Mouse (Mus musculus): ENCODE results near the gene Wbp2. TPM values are rescaled to one million over a fixed set of nuclear protein-coding genes. Genes with fewer than 3 reads are reported as not detected.
"Not testable (repeated sequence)": the region's sequence is repeated elsewhere in the genome, so short reads cannot be mapped to it uniquely, and the experiment has no call there.

The Wbp2 gene
- polyA plus RNA-seq, 1 experiment from 2014 or later: 201 TPM

- ATAC-seq: no peak
- Histone ChIP-seq H3K4me3 (ENCODE audit: low read depth, low read length) (no peak overlapping the region), H3K9me3 (ENCODE audit: control insufficient read depth) (0 out of 2 replicates have a peak, but pooled peaks cover 2% of the 10 kb centered on the region)
These were observed 9.7 kb upstream of the Wbp2 start for GRCm38 (mm10) chr11:116096213-116097108.

GRCm38 (mm10) chr11:116095573-116095972 is 8.8 kb upstream of the Wbp2 start:
- Histone ChIP-seq H3K4me2 (replicated peaks; ENCODE audit: low read depth) (no peak overlapping the region), H3K9ac (ENCODE audit: low read depth, low read length) (no peak overlapping the region), H3K4me1 (replicated peaks; ENCODE audit: control insufficient read depth, insufficient read depth, low read length) (peaks cover 9% of the 10 kb centered on the region), H3K36me3 (ENCODE audit: control insufficient read depth, insufficient read depth) (no peaks in the 10 kb centered on the region), H3K4me3 (ENCODE audit: low read depth, low read length) (no peak overlapping the region), H3K27me3 (replicated peaks; ENCODE audit: control insufficient read depth, insufficient read depth, low read length) (no peaks in the 10 kb centered on the region), H3K27ac (ENCODE audit: low read depth, low read length) (no peak overlapping the region), H3K9me3 (ENCODE audit: control insufficient read depth) (0 out of 2 replicates have a peak, but pooled peaks cover 2% of the 10 kb centered on the region)
- 50% methylated on average over 3 of the region's 3 CpGs for WGBS
- no peak for ATAC-seq
- no peak for TF ChIP-seq CTCF (IDR thresholded peaks at IDR 0.05; ENCODE audit: low read depth)

More at GRCm38 (mm10) chr11:116096213-116097108, 9.7 kb upstream of the Wbp2 start:
- H3K36me3 ChIP-seq (ENCODE audit: control insufficient read depth, insufficient read depth): no peaks in the 10 kb centered on the region
- H3K27ac ChIP-seq (ENCODE audit: low read depth, low read length): 0 out of 2 replicates have a peak overlapping the region, but pooled peaks have one; percentile 11
- H3K9ac ChIP-seq (ENCODE audit: low read depth, low read length): no peak overlapping the region
- no peak overlapping the region for H3K4me2 ChIP-seq (replicated peaks; ENCODE audit: low read depth)
- 86% methylated on average over 5 of the region's 5 CpGs for WGBS
- no peaks in the 10 kb centered on the region for H3K27me3 ChIP-seq (replicated peaks; ENCODE audit: control insufficient read depth, insufficient read depth, low read length)
- TF ChIP-seq CTCF (IDR thresholded peaks at IDR 0.05; ENCODE audit: low read depth): peak; percentile 69
- peaks cover 17% of the 10 kb centered on the region for H3K4me1 ChIP-seq (replicated peaks; ENCODE audit: control insufficient read depth, insufficient read depth, low read length)

GRCm38 (mm10) chr11:116093771-116094565 is 7.2 kb upstream of the Wbp2 start:
- no peaks in the 10 kb centered on the region for H3K27me3 ChIP-seq (replicated peaks; ENCODE audit: control insufficient read depth, insufficient read depth, low read length)
- no peak overlapping the region for H3K9ac ChIP-seq (ENCODE audit: low read depth, low read length)
- TF ChIP-seq CTCF (IDR thresholded peaks at IDR 0.05; ENCODE audit: low read depth): no peak
- WGBS: 48% methylated on average over 16 of the region's 16 CpGs
- H3K4me1 ChIP-seq (replicated peaks; ENCODE audit: control insufficient read depth, insufficient read depth, low read length): peaks cover 2% of the 10 kb centered on the region; the same call in 1 of the 2 replicates
- ATAC-seq: no peak
- no peak overlapping the region for H3K4me3 ChIP-seq (ENCODE audit: low read depth, low read length)
- no peak overlapping the region for H3K4me2 ChIP-seq (replicated peaks; ENCODE audit: low read depth)
- H3K27ac ChIP-seq (ENCODE audit: low read depth, low read length): no peak overlapping the region
- H3K9me3 ChIP-seq (ENCODE audit: control insufficient read depth): 0 out of 2 replicates have a peak, but pooled peaks cover 2% of the 10 kb centered on the region
- H3K36me3 ChIP-seq (ENCODE audit: control insufficient read depth, insufficient read depth): no peaks in the 10 kb centered on the region

GRCm38 (mm10) chr11:116092959-116093358 is 6.2 kb upstream of the Wbp2 start:
- WGBS: 90% methylated on average over 6 of the region's 6 CpGs
- not testable (repeated sequence) for H3K9me3 ChIP-seq (ENCODE audit: control insufficient read depth); H3K36me3 ChIP-seq (ENCODE audit: control insufficient read depth, insufficient read depth); H3K9ac ChIP-seq (ENCODE audit: low read depth, low read length); ATAC-seq; H3K4me1 ChIP-seq (replicated peaks; ENCODE audit: control insufficient read depth, insufficient read depth, low read length); H3K4me2 ChIP-seq (replicated peaks; ENCODE audit: low read depth); H3K27me3 ChIP-seq (replicated peaks; ENCODE audit: control insufficient read depth, insufficient read depth, low read length); H3K4me3 ChIP-seq (ENCODE audit: low read depth, low read length); H3K27ac ChIP-seq (ENCODE audit: low read depth, low read length)

- H3K4me1 ChIP-seq (replicated peaks; ENCODE audit: control insufficient read depth, insufficient read depth, low read length): no peaks in the 10 kb centered on the region
- no peak overlapping the region for H3K4me3 ChIP-seq (ENCODE audit: low read depth, low read length)
- 0 out of 2 replicates have a peak, but pooled peaks cover under 1% of the 10 kb centered on the region for H3K9me3 ChIP-seq (ENCODE audit: control insufficient read depth)
- no peak for ATAC-seq
- TF ChIP-seq CTCF (IDR thresholded peaks at IDR 0.05; ENCODE audit: low read depth): no peak
- no peak overlapping the region for H3K9ac ChIP-seq (ENCODE audit: low read depth, low read length)
- no peaks in the 10 kb centered on the region for H3K27me3 ChIP-seq (replicated peaks; ENCODE audit: control insufficient read depth, insufficient read depth, low read length)
- H3K4me2 ChIP-seq (replicated peaks; ENCODE audit: low read depth): no peak overlapping the region
- no peak overlapping the region for H3K27ac ChIP-seq (ENCODE audit: low read depth, low read length)
- H3K36me3 ChIP-seq (ENCODE audit: control insufficient read depth, insufficient read depth): no peaks in the 10 kb centered on the region
- WGBS: 91% methylated on average over 6 of the region's 6 CpGs
These were observed 4.8 kb upstream of the Wbp2 start for GRCm38 (mm10) chr11:116091591-116091990.

- no peak for TF ChIP-seq CTCF (IDR thresholded peaks at IDR 0.05; ENCODE audit: low read depth)
- ATAC-seq: no peak
- WGBS: 89% methylated on average over 6 of the region's 6 CpGs
- Histone ChIP-seq H3K27me3 (replicated peaks; ENCODE audit: control insufficient read depth, insufficient read depth, low read length) (no peaks in the 10 kb centered on the region), H3K4me3 (ENCODE audit: low read depth, low read length) (no peak overlapping the region), H3K4me2 (replicated peaks; ENCODE audit: low read depth) (no peak overlapping the region), H3K9ac (ENCODE audit: low read depth, low read length) (no peak overlapping the region), H3K4me1 (replicated peaks; ENCODE audit: control insufficient read depth, insufficient read depth, low read length) (no peaks in the 10 kb centered on the region), H3K36me3 (ENCODE audit: control insufficient read depth, insufficient read depth) (no peaks in the 10 kb centered on the region; the same call in 1 of the 2 replicates), H3K27ac (ENCODE audit: low read depth, low read length) (no peak overlapping the region), H3K9me3 (ENCODE audit: control insufficient read depth) (no peaks in the 10 kb centered on the region)
These were observed 2.8 kb upstream of the Wbp2 start for GRCm38 (mm10) chr11:116089545-116089944.

All from intestine, postnatal 0 days (tissue).